Mouse (Mus musculus) embryonic facial prominence, embryonic 14.5 days (tissue): ENCODE data around the gene Rilp. TPM values are rescaled to one million over a fixed set of nuclear protein-coding genes. Genes with fewer than 3 reads are reported as not detected.

Source experiments
- ATAC-seq: fragments of 200-750 bp; cut with Nextera tagmentation; 2 replicates; pipeline ENCODE4 v1.8.0; 2017; ENCODE audit warnings: low read depth, moderate number of reproducible peaks, moderate TSS enrichment
- DNase-seq: peaks from one replicate; pipeline ENCODE4 v3.0.0-alpha.2; 2015; ENCODE audit warnings: low spot score
- H3K27ac ChIP-seq: fragments of 300-500 bp; sonication (generic); replicated peaks from 2 replicates; pipeline ENCODE4 v1.5.1; 2014; ENCODE audit warnings: low read depth, mild to moderate bottlenecking, low read length, moderate library complexity
- H3K27me3 ChIP-seq: fragments of 300-500 bp; sonication (generic); replicated peaks from 2 replicates; pipeline ENCODE4 v1.6.1; 2014; ENCODE audit warnings: low read length; ENCODE audit not compliant: control insufficient read depth, insufficient read depth
- H3K36me3 ChIP-seq: fragments of 300-500 bp; sonication (generic); 2 replicates; pipeline ENCODE4 v1.6.1; 2014; ENCODE audit warnings: low read length, mixed read lengths; ENCODE audit not compliant: control insufficient read depth, insufficient read depth
- H3K4me1 ChIP-seq: fragments of 300-500 bp; sonication (generic); 2 replicates; pipeline ENCODE4 v1.6.1; 2014; ENCODE audit warnings: antibody characterized with exemption, low read length; ENCODE audit not compliant: control insufficient read depth, insufficient read depth
- H3K4me2 ChIP-seq: fragments of 300-500 bp; sonication (generic); 2 replicates; pipeline ENCODE4 v1.6.1; 2014; ENCODE audit warnings: low read depth, mild to moderate bottlenecking, low read length, moderate library complexity, mixed read lengths
- H3K4me3 ChIP-seq: fragments of 300-500 bp; sonication (generic); 2 replicates; pipeline ENCODE4 v1.5.1; 2014; ENCODE audit warnings: low read depth, mild to moderate bottlenecking, low read length
- H3K9ac ChIP-seq: fragments of 300-500 bp; sonication (generic); 2 replicates; pipeline ENCODE4 v1.6.1; 2014; ENCODE audit warnings: low read depth, mild to moderate bottlenecking, low read length, moderate library complexity, mixed read lengths
- H3K9me3 ChIP-seq: fragments of 300-500 bp; sonication (generic); 2 replicates; pipeline ENCODE4 v1.6.1; 2016; ENCODE audit warnings: low read length; ENCODE audit not compliant: control insufficient read depth
- whole genome bisulfite sequencing: fragments of 180-500 bp; shearing (Covaris S2); extraction: QIAGEN DNeasy Blood & Tissue Kit; methylation state at CpG from one replicate; pipeline ENCODE4 v1.1.7; 2014; 5-methylcytosine and 5-hydroxymethylcytosine counted together
- polyA plus RNA-seq: library from polyadenylated mRNA; unstranded; fragments of >200 nt; fragmentation: Nextera tagmentation; extraction: Ambion mirVana; gene quantifications from 2 replicates; pipeline ENCODE4 v1.2.1, GENCODE M21; 2014

The Rilp gene
- polyA plus RNA-seq, 1 experiment from 2014 or later: 0.70 TPM

GRCm38 (mm10) chr11:75473376-75473775, 36.5 kb upstream of the Rilp start:
- DNase-seq: no peak
- Histone ChIP-seq H3K4me2 (no peak overlapping the region), H3K36me3 (no peaks in the 10 kb centered on the region), H3K9me3 (no peaks in the 10 kb centered on the region), H3K9ac (no peak overlapping the region), H3K4me3 (no peak overlapping the region), H3K27me3 (no peaks in the 10 kb centered on the region), H3K27ac (no peak overlapping the region), H3K4me1 (no peaks in the 10 kb centered on the region)
- 71% methylated on average over 7 of the region's 7 CpGs for WGBS
- ATAC-seq: no peak

GRCm38 (mm10) chr11:75486192-75486591, 23.7 kb upstream of the Rilp start:
- Histone ChIP-seq H3K36me3 (peaks cover 25% of the 10 kb centered on the region), H3K9ac (no peak overlapping the region), H3K4me3 (peak overlapping the region; percentile 95), H3K4me1 (peaks cover 7% of the 10 kb centered on the region), H3K4me2 (peak overlapping the region; percentile 45), H3K27ac (no peak overlapping the region; the same call in 1 of the 2 replicates), H3K9me3 (no peaks in the 10 kb centered on the region), H3K27me3 (no peaks in the 10 kb centered on the region)
- ATAC-seq (no peak), DNase-seq (no peak)
- WGBS: 28% methylated on average over 3 of the region's 3 CpGs

GRCm38 (mm10) chr11:75486601-75487285, 23.2 kb upstream of the Rilp start, which contains the start of gene Prpf8:
Gene Prpf8, plus strand, starts transcription at chr11:75486816.
- no peaks in the 10 kb centered on the region for H3K27me3 ChIP-seq
- peak within 1 kb of the TSS; percentile 78 for H3K4me2 ChIP-seq
- H3K9me3 ChIP-seq: no peaks in the 10 kb centered on the region
- whole genome bisulfite sequencing: under 1% methylated on average over 51 of the region's 52 CpGs
- peak within 1 kb of the TSS; percentile 83 for H3K27ac ChIP-seq
- H3K4me3 ChIP-seq: peak within 1 kb of the TSS; percentile 95
- H3K36me3 ChIP-seq: peaks cover 31% of the 10 kb centered on the region
- peak within 1 kb of the TSS; percentile 97 for H3K9ac ChIP-seq
- peaks cover 7% of the 10 kb centered on the region for H3K4me1 ChIP-seq
- DNase-seq: peak; percentile 99
- peak; percentile 100 for ATAC-seq

GRCm38 (mm10) chr11:75487496-75487895, 22.4 kb upstream of the Rilp start:
- peak overlapping the region; percentile 95 for H3K4me3 ChIP-seq
- no peak overlapping the region; the same call in 1 of the 2 replicates for H3K27ac ChIP-seq
- H3K27me3 ChIP-seq: no peaks in the 10 kb centered on the region
- no peak for DNase-seq
- peaks cover 7% of the 10 kb centered on the region for H3K4me1 ChIP-seq
- H3K36me3 ChIP-seq: peaks cover 38% of the 10 kb centered on the region
- H3K4me2 ChIP-seq: peak overlapping the region; percentile 78
- H3K9ac ChIP-seq: peak overlapping the region; percentile 97
- no peak for ATAC-seq
- no peaks in the 10 kb centered on the region for H3K9me3 ChIP-seq
- 32% methylated on average over 6 of the region's 6 CpGs for WGBS

- H3K9me3 ChIP-seq: no peaks in the 10 kb centered on the region
- H3K27me3 ChIP-seq: no peaks in the 10 kb centered on the region
- no peak overlapping the region for H3K27ac ChIP-seq
- H3K36me3 ChIP-seq: peaks cover 100% of the 10 kb centered on the region
- H3K4me2 ChIP-seq: no peak overlapping the region
- WGBS: 94% methylated on average over 10 of the region's 10 CpGs
- DNase-seq (no peak), ATAC-seq (no peak)
- no peak overlapping the region for H3K9ac ChIP-seq
- no peak overlapping the region for H3K4me3 ChIP-seq
- no peaks in the 10 kb centered on the region for H3K4me1 ChIP-seq
These were observed 15.4 kb upstream of the Rilp start for GRCm38 (mm10) chr11:75494296-75495049.

GRCm38 (mm10) chr11:75498126-75498525, 11.8 kb upstream of the Rilp start:
- Histone ChIP-seq H3K27ac (no peak overlapping the region), H3K4me2 (no peak overlapping the region), H3K4me1 (no peaks in the 10 kb centered on the region), H3K27me3 (no peaks in the 10 kb centered on the region), H3K36me3 (peaks cover 100% of the 10 kb centered on the region), H3K9me3 (no peaks in the 10 kb centered on the region), H3K4me3 (no peak overlapping the region), H3K9ac (no peak overlapping the region)
- WGBS: 83% methylated on average over 1 of the region's 1 CpGs
- DNase-seq (no peak), ATAC-seq (no peak)

GRCm38 (mm10) chr11:75508162-75508561, 1.7 kb upstream of the Rilp start:
- no peak overlapping the region for H3K4me2 ChIP-seq
- H3K4me1 ChIP-seq: peaks cover 14% of the 10 kb centered on the region
- no peaks in the 10 kb centered on the region for H3K27me3 ChIP-seq
- peaks cover 66% of the 10 kb centered on the region for H3K36me3 ChIP-seq
- no peak for DNase-seq
- no peak overlapping the region for H3K27ac ChIP-seq
- no peak for ATAC-seq
- H3K9me3 ChIP-seq: no peaks in the 10 kb centered on the region
- WGBS: 98% methylated on average over 4 of the region's 4 CpGs
- H3K9ac ChIP-seq: no peak overlapping the region
- no peak overlapping the region for H3K4me3 ChIP-seq

- WGBS: 54% methylated on average over 8 of the region's 8 CpGs
- no peak for DNase-seq
- Histone ChIP-seq H3K4me2 (no peak overlapping the region), H3K27ac (no peak overlapping the region), H3K4me1 (peaks cover 14% of the 10 kb centered on the region), H3K36me3 (peaks cover 58% of the 10 kb centered on the region), H3K9ac (no peak overlapping the region), H3K27me3 (no peaks in the 10 kb centered on the region), H3K9me3 (no peaks in the 10 kb centered on the region), H3K4me3 (no peak overlapping the region)
- no peak for ATAC-seq
These were observed 990 bp upstream of the Rilp start for GRCm38 (mm10) chr11:75508904-75509303.
